Mouse (Mus musculus) heart, embryonic 12.5 days (tissue): ENCODE data around the gene Rccd1. TPM values are rescaled to one million over a fixed set of nuclear protein-coding genes. Genes with fewer than 3 reads are reported as not detected.

ENCODE experiments used
- ATAC-seq: fragments of 200-750 bp; cut with Nextera tagmentation; 2 replicates; pipeline ENCODE4 v1.8.0; 2017; ENCODE audit warnings: moderate TSS enrichment, moderate library complexity; ENCODE audit not compliant: insufficient number of reproducible peaks, low FRiP score
- H3K27ac ChIP-seq: fragments of 300-500 bp; sonication (generic); 2 replicates; pipeline ENCODE4 v1.5.1; 2016; ENCODE audit warnings: mild to moderate bottlenecking, moderate library complexity; ENCODE audit not compliant: poor library complexity, severe bottlenecking
- H3K27me3 ChIP-seq: fragments of 300-500 bp; sonication (generic); replicated peaks from 2 replicates; pipeline ENCODE4 v1.6.1; 2016; ENCODE audit warnings: mild to moderate bottlenecking, moderate library complexity
- H3K36me3 ChIP-seq: fragments of 300-500 bp; sonication (generic); 2 replicates; pipeline ENCODE4 v1.6.1; 2016; ENCODE audit warnings: mild to moderate bottlenecking, moderate library complexity
- H3K4me1 ChIP-seq: fragments of 300-500 bp; sonication (generic); replicated peaks from 2 replicates; pipeline ENCODE4 v1.6.1; 2016; ENCODE audit warnings: mild to moderate bottlenecking
- H3K4me2 ChIP-seq: fragments of 300-500 bp; sonication (generic); 2 replicates; pipeline ENCODE4 v1.6.1; 2016; ENCODE audit warnings: mild to moderate bottlenecking, moderate library complexity
- H3K4me3 ChIP-seq: fragments of 300-500 bp; sonication (generic); 2 replicates; pipeline ENCODE4 v1.5.1; 2016; ENCODE audit warnings: mild to moderate bottlenecking
- H3K9ac ChIP-seq: fragments of 300-500 bp; sonication (generic); 2 replicates; pipeline ENCODE4 v1.6.1; 2016; ENCODE audit warnings: mild to moderate bottlenecking, moderate library complexity
- H3K9me3 ChIP-seq: fragments of 300-500 bp; sonication (generic); replicated peaks from 2 replicates; pipeline ENCODE4 v1.6.1; 2016; ENCODE audit warnings: mild to moderate bottlenecking, moderate library complexity
- WGBS: fragments of 180-500 bp; shearing (Covaris S2); methylation state at CpG from one replicate; pipeline ENCODE4 v1.1.7; 2016; 5-methylcytosine and 5-hydroxymethylcytosine counted together
- polyA plus RNA-seq: library from polyadenylated mRNA; unstranded; fragments of >200 nt; fragmentation: Nextera tagmentation; extraction: Ambion mirVana; gene quantifications from 2 replicates; pipeline ENCODE4 v1.2.1, GENCODE M21; 2016

Rccd1 gene
- polyA plus RNA-seq = 6.1 and 8.9 TPM in 2 replicates

GRCm38 (mm10) chr7:80324043-80324815, at the start of gene Rccd1:
Gene Rccd1, minus strand, starts transcription at chr7:80324454.
- peaks cover 26% of the 10 kb centered on the region for H3K4me1 ChIP-seq
- H3K27me3 ChIP-seq = no peaks in the 10 kb centered on the region
- no peaks in the 10 kb centered on the region for H3K9me3 ChIP-seq
- H3K4me3 ChIP-seq = peak within 1 kb of the TSS; percentile 71
- peaks cover 59% of the 10 kb centered on the region for H3K36me3 ChIP-seq
- WGBS = 2% methylated on average over 38 of the region's 38 CpGs
- peak within 1 kb of the TSS; percentile 90 for H3K4me2 ChIP-seq
- peak within 1 kb of the TSS; percentile 92 for H3K27ac ChIP-seq
- peak within 1 kb of the TSS; percentile 75 for H3K9ac ChIP-seq
- peak; percentile 97 for ATAC-seq

- Histone ChIP-seq H3K4me2 (no peak overlapping the region), H3K9me3 (no peaks in the 10 kb centered on the region), H3K36me3 (peaks cover 5% of the 10 kb centered on the region), H3K4me3 (no peak overlapping the region), H3K27me3 (no peaks in the 10 kb centered on the region), H3K9ac (no peak overlapping the region), H3K4me1 (peaks cover 24% of the 10 kb centered on the region), H3K27ac (no peak overlapping the region)
- ATAC-seq = no peak
- WGBS = 76% methylated on average over 12 of the region's 12 CpGs
Measured at GRCm38 (mm10) chr7:80373850-80374249, 49.6 kb upstream of the Rccd1 start.

GRCm38 (mm10) chr7:80373352-80373751, 49.1 kb upstream of the Rccd1 start:
- Histone ChIP-seq H3K27ac (no peak overlapping the region), H3K36me3 (peaks cover 5% of the 10 kb centered on the region), H3K4me2 (no peak overlapping the region), H3K9me3 (no peaks in the 10 kb centered on the region), H3K9ac (no peak overlapping the region), H3K4me1 (peaks cover 27% of the 10 kb centered on the region), H3K4me3 (no peak overlapping the region), H3K27me3 (no peaks in the 10 kb centered on the region)
- no peak for ATAC-seq
- 72% methylated on average over 4 of the region's 4 CpGs for WGBS

- no peak overlapping the region for H3K9ac ChIP-seq
- WGBS = 50% methylated on average over 2 of the region's 2 CpGs
- no peak for ATAC-seq
Measured at GRCm38 (mm10) chr7:80372667-80373066, 48.4 kb upstream of the Rccd1 start.

GRCm38 (mm10) chr7:80372166-80372565, 47.9 kb upstream of the Rccd1 start:
- Histone ChIP-seq H3K36me3 (peaks cover 15% of the 10 kb centered on the region), H3K27ac (no peak overlapping the region), H3K9me3 (no peaks in the 10 kb centered on the region), H3K27me3 (no peaks in the 10 kb centered on the region), H3K4me3 (no peak overlapping the region), H3K4me2 (no peak overlapping the region), H3K4me1 (peaks cover 29% of the 10 kb centered on the region), H3K9ac (no peak overlapping the region)
- WGBS = 45% methylated on average over 3 of the region's 3 CpGs
- no peak for ATAC-seq

More at GRCm38 (mm10) chr7:80372667-80373066, 48.4 kb upstream of the Rccd1 start:
- no peaks in the 10 kb centered on the region for H3K9me3 ChIP-seq
- H3K4me3 ChIP-seq = no peak overlapping the region
- no peaks in the 10 kb centered on the region for H3K27me3 ChIP-seq
- no peak overlapping the region for H3K4me2 ChIP-seq
- H3K27ac ChIP-seq = no peak overlapping the region
- peaks cover 10% of the 10 kb centered on the region for H3K36me3 ChIP-seq
- peaks cover 31% of the 10 kb centered on the region for H3K4me1 ChIP-seq

GRCm38 (mm10) chr7:80371041-80371751, 46.9 kb upstream of the Rccd1 start, which contains the start of gene Man2a2:
Gene Man2a2, minus strand, starts transcription at chr7:80371375.
- Histone ChIP-seq H3K27ac (peak within 1 kb of the TSS; percentile 85), H3K36me3 (peaks cover 25% of the 10 kb centered on the region), H3K9ac (peak within 1 kb of the TSS; percentile 93), H3K9me3 (no peaks in the 10 kb centered on the region), H3K4me3 (peak within 1 kb of the TSS; percentile 83), H3K27me3 (no peaks in the 10 kb centered on the region), H3K4me1 (peaks cover 29% of the 10 kb centered on the region), H3K4me2 (peak within 1 kb of the TSS; percentile 83)
- ATAC-seq = peak; percentile 70
- WGBS = under 1% methylated on average over 86 of the region's 86 CpGs

- peak overlapping the region; percentile 93 for H3K9ac ChIP-seq
- peaks cover 28% of the 10 kb centered on the region for H3K4me1 ChIP-seq
- peak; percentile 40 for ATAC-seq
- peak overlapping the region; percentile 83 for H3K4me3 ChIP-seq
- H3K27me3 ChIP-seq = no peaks in the 10 kb centered on the region
- peak overlapping the region; percentile 85 for H3K27ac ChIP-seq
- H3K4me2 ChIP-seq = peak overlapping the region; percentile 83
- H3K36me3 ChIP-seq = peaks cover 31% of the 10 kb centered on the region
- WGBS = 0% methylated on average over 31 of the region's 31 CpGs
- H3K9me3 ChIP-seq = no peaks in the 10 kb centered on the region
Measured at GRCm38 (mm10) chr7:80370649-80371040, 46.4 kb upstream of the Rccd1 start.

GRCm38 (mm10) chr7:80369967-80370431, 45.7 kb upstream of the Rccd1 start:
- H3K4me3 ChIP-seq = peak overlapping the region; percentile 83
- no peaks in the 10 kb centered on the region for H3K27me3 ChIP-seq
- ATAC-seq = no peak
- H3K27ac ChIP-seq = peak overlapping the region; percentile 85
- WGBS = 52% methylated on average over 4 of the region's 4 CpGs
- peak overlapping the region; percentile 83 for H3K4me2 ChIP-seq
- H3K4me1 ChIP-seq = peaks cover 22% of the 10 kb centered on the region
- peak overlapping the region; percentile 93 for H3K9ac ChIP-seq
- no peaks in the 10 kb centered on the region for H3K9me3 ChIP-seq
- H3K36me3 ChIP-seq = peaks cover 36% of the 10 kb centered on the region

- ATAC-seq = no peak
- peak overlapping the region; percentile 83 for H3K4me2 ChIP-seq
- peaks cover 22% of the 10 kb centered on the region for H3K4me1 ChIP-seq
- peak overlapping the region; percentile 83; the same call in 1 of the 2 replicates for H3K4me3 ChIP-seq
- 60% methylated on average over 5 of the region's 5 CpGs for WGBS
- peak overlapping the region; percentile 93; the same call in 1 of the 2 replicates for H3K9ac ChIP-seq
- H3K36me3 ChIP-seq = peaks cover 41% of the 10 kb centered on the region
- H3K9me3 ChIP-seq = 0 out of 2 replicates have a peak, but pooled peaks cover under 1% of the 10 kb centered on the region
- H3K27me3 ChIP-seq = no peaks in the 10 kb centered on the region
- peak overlapping the region; percentile 7; the same call in 1 of the 2 replicates for H3K27ac ChIP-seq
Measured at GRCm38 (mm10) chr7:80369461-80369860, 45.2 kb upstream of the Rccd1 start.

GRCm38 (mm10) chr7:80368635-80369421, 44.6 kb upstream of the Rccd1 start:
- Histone ChIP-seq H3K4me1 (peaks cover 22% of the 10 kb centered on the region), H3K9me3 (peaks cover 6% of the 10 kb centered on the region), H3K27me3 (no peaks in the 10 kb centered on the region), H3K9ac (peak overlapping the region; percentile 93; the same call in 1 of the 2 replicates), H3K4me2 (peak overlapping the region; percentile 83), H3K27ac (peak overlapping the region; percentile 57; the same call in 1 of the 2 replicates), H3K36me3 (peaks cover 47% of the 10 kb centered on the region), H3K4me3 (no peak overlapping the region)
- 60% methylated on average over 20 of the region's 20 CpGs for WGBS
- ATAC-seq = no peak
